22 mouse cellular contexts compared by ENCODE assay signal in genomic region chr6:108254132-108255064, GRCm38 (mm10). TPM values are rescaled to one million over a fixed set of nuclear protein-coding genes. Genes with fewer than 3 reads are reported as not detected.
DNase-seq lines count a peak whose midpoint lies in the region; ATAC-seq and TF ChIP-seq lines count a peak whose summit lies in the region.
"Had no signal": no experiment of that assay in that cellular context is flagged by ENCODE, and none has a peak within 500 bp of the region (broad histone marks: within the 10 kb centered on the region; RNA-seq: fewer than 3 reads in every experiment).

No protein-coding gene starts in this region.

- 55% methylated on average over 9 of the region's 9 CpGs for WGBS in limb, embryonic 14.5 days
- WGBS in limb, embryonic 10.5 days: 73% methylated on average over 9 of the region's 9 CpGs
- 38% methylated on average over 9 of the region's 9 CpGs for WGBS in kidney, embryonic 15.5 days

- no peak overlapping the region for H3K9ac ChIP-seq in limb, embryonic 14.5 days (ENCODE audit: low read depth, low read length, severe bottlenecking)
- no peak overlapping the region for H3K9ac ChIP-seq in kidney, embryonic 15.5 days
- H3K9ac ChIP-seq: heart, embryonic 13.5 days; limb, embryonic 12.5 days; neural tube, embryonic 13.5 days had no signal

- no peak overlapping the region for H3K4me3 ChIP-seq in limb, embryonic 14.5 days (replicated peaks; ENCODE audit: low read length)
- no peak overlapping the region for H3K4me3 ChIP-seq in limb, embryonic 10.5 days
- H3K4me3 ChIP-seq in kidney, embryonic 15.5 days (replicated peaks): no peak overlapping the region
- H3K4me3 ChIP-seq: embryonic facial prominence, embryonic 10.5 days; heart, embryonic 13.5 days; limb, embryonic 12.5 days; midbrain, embryonic 10.5 days; neural tube, embryonic 13.5 days had no signal

- ATAC-seq in limb, embryonic 14.5 days (ENCODE audit: low FRiP score, low read depth): no peak
- peak; percentile 46; the same call in 1 of the 2 replicates for ATAC-seq in kidney, embryonic 15.5 days (replicated peaks; ENCODE audit: low FRiP score)
- ATAC-seq: CD4-positive, CD25-positive, alpha-beta regulatory T cell, adult 4 months; forebrain, embryonic 14.5 days; hindbrain, embryonic 16.5 days had no signal

- H3K4me1 ChIP-seq in limb, embryonic 14.5 days (ENCODE audit: control insufficient read depth, insufficient read depth, low read length): peaks cover 9% of the 10 kb centered on the region; the same call in 1 of the 2 replicates
- H3K4me1 ChIP-seq in limb, embryonic 10.5 days: peaks cover 17% of the 10 kb centered on the region
- peaks cover 55% of the 10 kb centered on the region for H3K4me1 ChIP-seq in kidney, embryonic 15.5 days

- TF ChIP-seq POLR2A in limb, embryonic 14.5 days (IDR thresholded peaks at IDR 0.05; ENCODE audit: borderline replicate concordance, extremely low read depth, insufficient read depth, insufficient read length): no peak

- H3K27me3 ChIP-seq in limb, embryonic 14.5 days (ENCODE audit: control insufficient read depth, insufficient read depth, low read length): no peaks in the 10 kb centered on the region
- H3K27me3 ChIP-seq in limb, embryonic 10.5 days (ENCODE audit: low read depth, poor library complexity, severe bottlenecking): no peaks in the 10 kb centered on the region
- no peaks in the 10 kb centered on the region for H3K27me3 ChIP-seq in kidney, embryonic 15.5 days
- H3K27me3 ChIP-seq: heart, embryonic 13.5 days; limb, embryonic 12.5 days; neural tube, embryonic 13.5 days had no signal

- peak; percentile 27 for DNase-seq in adrenal gland, adult 2 months
- no peak for DNase-seq in adrenal gland, postnatal 10 days
- no peak for DNase-seq in limb, embryonic 14.5 days (ENCODE audit: low spot score)
- no peak for DNase-seq in limb, embryonic 10.5 days (ENCODE audit: low spot score)
- DNase-seq in lung, postnatal 14 days: no peak
- DNase-seq in lung, postnatal 36 days: no peak
- DNase-seq in Muller cell, postnatal 12 days (ENCODE audit: inconsistent ontology term): no peak
- DNase-seq: cerebellum, adult 18-20 months; cerebellum, postnatal 36 days; gastrocnemius, postnatal 36 days; heart, postnatal 4 days; thymus, postnatal 25 days had no signal

- no peak overlapping the region for H3K4me2 ChIP-seq in limb, embryonic 14.5 days (replicated peaks; ENCODE audit: low read depth, low read length, severe bottlenecking)
- no peak overlapping the region; the same call in 1 of the 2 replicates for H3K4me2 ChIP-seq in kidney, embryonic 15.5 days
- H3K4me2 ChIP-seq: heart, embryonic 13.5 days; limb, embryonic 12.5 days; neural tube, embryonic 13.5 days had no signal

- H3K36me3 ChIP-seq in limb, embryonic 14.5 days (ENCODE audit: control insufficient read depth, insufficient read depth, low read length): no peaks in the 10 kb centered on the region
- no peaks in the 10 kb centered on the region for H3K36me3 ChIP-seq in limb, embryonic 10.5 days
- no peaks in the 10 kb centered on the region for H3K36me3 ChIP-seq in kidney, embryonic 15.5 days
- H3K36me3 ChIP-seq: heart, embryonic 13.5 days; limb, embryonic 12.5 days; midbrain, embryonic 10.5 days; neural tube, embryonic 13.5 days had no signal

- no peaks in the 10 kb centered on the region for H3K9me3 ChIP-seq in limb, embryonic 14.5 days (ENCODE audit: control insufficient read depth, low read length)
- no peaks in the 10 kb centered on the region for H3K9me3 ChIP-seq in limb, embryonic 10.5 days (replicated peaks)
- no peaks in the 10 kb centered on the region for H3K9me3 ChIP-seq in kidney, embryonic 15.5 days (replicated peaks)
- H3K9me3 ChIP-seq: embryonic facial prominence, embryonic 10.5 days; G1E; heart, embryonic 13.5 days; limb, embryonic 12.5 days; midbrain, embryonic 10.5 days; neural tube, embryonic 13.5 days had no signal

- 0 out of 2 replicates have a peak overlapping the region, but pooled peaks have one; percentile 8 for H3K27ac ChIP-seq in limb, embryonic 14.5 days (replicated peaks; ENCODE audit: low read depth, low read length)
- H3K27ac ChIP-seq in limb, embryonic 10.5 days: no peak overlapping the region; the same call in 1 of the 2 replicates
- peak overlapping the region; percentile 89 for H3K27ac ChIP-seq in kidney, embryonic 15.5 days
- H3K27ac ChIP-seq: embryonic facial prominence, embryonic 10.5 days; heart, embryonic 13.5 days; limb, embryonic 12.5 days; midbrain, embryonic 10.5 days; neural tube, embryonic 13.5 days had no signal

RNA-seq across cellular contexts. Expression of gene Itpr1, which starts 41.5 kb away (rescaled TPM):
- 100 to 1,000 TPM; 120 to 176 TPM for total RNA-seq in adrenal gland, adult 2 months (2021)
- polyA plus RNA-seq in adrenal gland, adult 2 months (2012; rRNA removed): 13.2 and 23.0 TPM in 2 replicates
- total RNA-seq in adrenal gland, postnatal 10 days (2021): 100 to 1,000 TPM; 100 to 111 TPM
- polyA plus RNA-seq in limb, embryonic 14.5 days (2012; rRNA removed): 16.1 and 17.1 TPM in 2 replicates
- 10.7 and 12.3 TPM in 2 replicates for polyA plus RNA-seq in limb, embryonic 14.5 days (2014; fragmentation: Nextera tagmentation; extraction: Ambion mirVana)
- 8.2 and 9.8 TPM in 2 replicates for polyA plus RNA-seq in limb, embryonic 10.5 days (2016; fragmentation: Nextera tagmentation; extraction: Ambion mirVana)
- polyA plus RNA-seq in kidney, embryonic 15.5 days (2015; fragmentation: Nextera tagmentation; extraction: Ambion mirVana): 18.6 and 19.4 TPM in 2 replicates
